Mouse (Mus musculus) heart, postnatal 14 days (tissue): ENCODE data around the gene St3gal3. TPM values are rescaled to one million over a fixed set of nuclear protein-coding genes. Genes with fewer than 3 reads are reported as not detected.
A peak's percentile ranks its signal among the peaks of the same experiment; 100 is the strongest.

Experiments used
- DNase-seq, 2 experiments: peaks; one replicate each; pipeline ENCODE4 v3.0.0; 2021 to 2022
- intact Hi-C: fragments of 180-260 bp; cut with DNase I; formaldehyde crosslinking; loops from one replicate; pipeline ENCODE4 v1.15.1; 2025
- total RNA-seq, 2 experiments: library from RNA; stranded (reverse); gene quantifications; 2 replicates each; pipeline ENCODE4 v1.2.3; 2021

St3gal3 gene
- total RNA-seq, 2 experiments from 2014 or later, result 44.5 to 48.1 TPM

- no peak for DNase-seq
- intact Hi-C loops, result no loop called here
These were observed 104.4 kb downstream of the St3gal3 start for GRCm38 (mm10) chr4:118030330-118030729.

GRCm38 (mm10) chr4:118029892-118030291 lies 104.8 kb downstream of the St3gal3 start:
- intact Hi-C loops, result no loop called here
- no peak for DNase-seq

DNA sequence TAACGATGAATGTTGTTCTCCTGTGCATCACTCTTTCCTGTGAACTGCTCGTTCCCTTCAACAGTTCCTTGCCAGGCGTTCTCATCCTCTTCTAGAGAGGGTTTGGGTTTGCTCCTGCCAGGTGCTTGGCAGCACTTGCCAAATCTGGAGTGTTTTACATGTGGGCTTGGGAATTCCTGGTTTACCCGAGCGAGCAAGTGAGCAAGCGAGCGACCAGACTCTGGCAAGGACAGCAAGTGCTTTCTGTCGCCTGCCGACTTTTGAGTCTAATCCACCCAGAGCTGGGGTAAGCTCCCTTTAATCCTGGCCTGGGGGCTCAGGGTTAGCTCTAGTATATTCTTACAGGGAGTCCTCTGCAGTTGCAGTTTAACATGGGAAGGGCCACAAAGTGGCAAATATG lies 105.7 kb downstream of the St3gal3 start:
- intact Hi-C loops, result no loop called here
- peak in 1 of 2 experiments; percentile 44 for DNase-seq

DNA sequence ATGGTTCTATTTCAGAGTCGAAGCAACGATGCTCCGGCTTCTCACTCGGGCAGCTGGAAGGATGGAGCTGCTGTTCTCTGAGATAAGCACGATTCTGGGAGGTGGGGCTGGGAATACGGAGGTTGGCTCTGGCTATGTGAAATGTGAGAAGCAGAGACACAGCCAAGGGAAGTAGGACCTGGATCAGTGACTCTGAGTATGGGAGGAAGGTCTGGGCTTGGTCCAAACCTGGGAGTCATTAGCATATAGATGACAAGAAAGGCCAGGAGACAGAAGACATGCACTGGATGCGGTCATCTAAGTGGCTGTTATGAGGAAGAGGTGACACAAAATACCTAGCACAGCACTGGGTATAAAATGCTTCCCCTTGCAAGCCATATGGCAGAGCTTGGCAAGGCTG lies 108.8 kb downstream of the St3gal3 start:
- intact Hi-C loops, result no loop called here
- DNase-seq, result no peak

- no peak for DNase-seq
- intact Hi-C loops, result no loop called here
These were observed 109.3 kb downstream of the St3gal3 start for GRCm38 (mm10) chr4:118025381-118025780.

- DNase-seq, result no peak
- intact Hi-C loops, result no loop called here
These were observed 111.9 kb downstream of the St3gal3 start for GRCm38 (mm10) chr4:118022811-118023210.

GRCm38 (mm10) chr4:118022406-118022805 lies 112.3 kb downstream of the St3gal3 start:
- no peak for DNase-seq
- intact Hi-C loops, result no loop called here

GRCm38 (mm10) chr4:118019640-118020039 lies 115.1 kb downstream of the St3gal3 start:
- intact Hi-C loops, result no loop called here
- DNase-seq, result no peak

- DNase-seq, result no peak
- intact Hi-C loops, result no loop called here
These were observed 115.5 kb downstream of the St3gal3 start for GRCm38 (mm10) chr4:118019218-118019617.

DNA sequence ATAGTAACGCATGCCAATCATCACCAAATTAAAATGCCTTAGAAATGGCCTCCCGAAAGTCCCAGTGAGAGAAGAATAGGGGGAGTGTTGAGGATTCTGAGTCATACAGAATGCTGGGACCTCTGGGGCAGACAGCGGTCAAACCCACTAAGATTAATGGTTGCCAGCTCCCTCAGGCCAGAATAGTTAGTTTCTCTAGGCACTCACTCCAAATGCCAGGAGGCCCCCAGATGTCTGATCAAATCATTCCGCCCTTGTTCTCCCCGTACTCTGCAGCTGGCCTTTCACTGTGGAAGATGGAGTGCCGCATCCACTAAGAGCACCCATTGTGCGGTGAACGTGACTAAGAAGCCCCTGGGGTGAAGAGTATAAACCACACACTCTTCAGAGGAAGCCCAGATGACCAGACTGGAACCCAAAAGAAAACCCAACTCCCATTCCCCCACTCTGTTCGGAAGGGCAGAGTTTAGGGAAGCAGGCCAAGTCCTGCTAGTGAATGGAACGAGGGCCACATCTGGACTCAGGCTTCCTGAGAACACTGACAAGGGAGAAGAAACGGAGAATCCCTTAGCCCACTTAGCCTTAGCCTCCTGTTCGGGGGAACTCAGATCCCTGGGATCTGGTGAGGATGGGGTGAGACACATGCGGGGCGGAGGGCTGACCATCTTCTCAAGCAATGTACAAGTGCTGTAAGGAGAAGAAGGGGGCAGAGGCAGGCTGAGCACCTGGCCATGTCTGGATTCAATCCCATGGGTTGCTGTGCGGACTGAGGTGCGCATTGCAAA lies 117.5 kb downstream of the St3gal3 start:
- DNase-seq, result no peak
- intact Hi-C loops, result no loop called here

GRCm38 (mm10) chr4:118016323-118016911 lies 118.3 kb downstream of the St3gal3 start:
- DNase-seq, result no peak
- intact Hi-C loops, result no loop called here

DNA sequence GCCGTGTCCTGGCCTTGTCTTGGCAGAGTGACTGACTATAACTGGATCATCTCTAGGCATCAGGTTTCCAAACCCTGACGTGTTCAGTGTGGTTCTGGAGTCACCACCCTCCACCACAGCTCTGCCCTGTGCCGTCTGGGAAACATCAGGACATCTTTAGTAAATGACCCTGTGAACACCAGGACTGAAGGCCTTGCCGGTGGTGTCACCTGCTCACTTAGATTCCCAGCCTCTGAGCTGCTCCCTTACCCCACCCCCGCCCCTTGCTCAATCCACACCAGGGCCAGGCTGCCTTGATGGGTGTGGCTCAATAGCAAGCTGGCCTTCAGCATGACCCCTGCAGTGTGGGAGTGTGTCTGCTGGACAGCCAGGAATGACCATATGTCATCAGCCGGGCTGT lies 119.1 kb downstream of the St3gal3 start:
- DNase-seq, result no peak
- intact Hi-C loops, result no loop called here

DNA sequence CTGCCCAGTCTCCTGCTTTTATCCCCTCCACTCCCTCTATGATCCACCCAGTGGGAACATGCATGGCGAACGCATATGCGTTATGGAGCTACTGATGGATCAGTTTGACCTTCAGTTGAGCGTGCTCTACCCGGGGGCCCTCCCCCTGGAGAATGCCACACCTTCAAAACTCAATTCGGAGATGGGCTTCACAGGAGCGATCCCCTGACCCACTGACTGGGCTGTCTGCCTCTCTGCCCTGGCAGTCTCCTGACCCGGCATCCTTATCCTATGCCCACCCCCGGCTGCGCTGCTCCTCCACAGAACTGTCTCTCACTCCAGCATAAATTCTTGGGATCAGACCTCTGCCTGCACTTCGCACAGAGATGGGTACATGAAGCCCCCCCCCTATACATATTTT lies 119.6 kb downstream of the St3gal3 start:
- intact Hi-C loops, result no loop called here
- no peak for DNase-seq

DNA sequence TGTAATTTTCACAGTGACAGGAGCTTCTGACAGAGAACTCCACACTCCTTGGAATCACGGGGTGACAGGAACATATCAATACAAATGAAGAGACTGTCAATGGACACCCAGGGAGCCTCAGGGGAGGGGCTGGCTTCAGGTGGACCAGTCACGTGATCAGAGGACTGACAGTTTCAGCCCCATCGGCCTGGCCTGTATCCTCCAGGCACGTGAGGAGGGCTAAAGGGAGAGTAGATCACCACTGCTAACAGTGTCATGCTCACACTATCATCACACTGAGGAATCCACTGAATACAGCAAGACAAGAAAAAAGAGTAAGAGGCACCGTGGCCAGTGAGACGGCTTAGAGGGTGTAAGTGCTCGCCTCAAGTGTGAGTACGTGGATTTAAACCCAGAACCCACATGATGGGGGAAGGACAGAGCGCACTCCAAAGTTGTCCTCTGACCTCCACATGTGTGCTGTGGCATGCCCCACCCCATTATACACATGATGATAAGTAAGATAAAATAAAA lies 124.0 kb downstream of the St3gal3 start:
- DNase-seq, result no peak
- intact Hi-C loops, result no loop called here

GRCm38 (mm10) chr4:118008433-118009033 lies 126.2 kb downstream of the St3gal3 start:
- no peak for DNase-seq
- intact Hi-C loops, result no loop called here

GRCm38 (mm10) chr4:118001355-118001754 lies 133.4 kb downstream of the St3gal3 start:
- intact Hi-C loops, result no loop called here
- no peak for DNase-seq

- DNase-seq, result no peak
- intact Hi-C loops, result no loop called here
These were observed 134.0 kb downstream of the St3gal3 start for GRCm38 (mm10) chr4:118000605-118001208.

GRCm38 (mm10) chr4:117999951-118000350 lies 134.8 kb downstream of the St3gal3 start:
- intact Hi-C loops, result no loop called here
- DNase-seq, result no peak

DNA sequence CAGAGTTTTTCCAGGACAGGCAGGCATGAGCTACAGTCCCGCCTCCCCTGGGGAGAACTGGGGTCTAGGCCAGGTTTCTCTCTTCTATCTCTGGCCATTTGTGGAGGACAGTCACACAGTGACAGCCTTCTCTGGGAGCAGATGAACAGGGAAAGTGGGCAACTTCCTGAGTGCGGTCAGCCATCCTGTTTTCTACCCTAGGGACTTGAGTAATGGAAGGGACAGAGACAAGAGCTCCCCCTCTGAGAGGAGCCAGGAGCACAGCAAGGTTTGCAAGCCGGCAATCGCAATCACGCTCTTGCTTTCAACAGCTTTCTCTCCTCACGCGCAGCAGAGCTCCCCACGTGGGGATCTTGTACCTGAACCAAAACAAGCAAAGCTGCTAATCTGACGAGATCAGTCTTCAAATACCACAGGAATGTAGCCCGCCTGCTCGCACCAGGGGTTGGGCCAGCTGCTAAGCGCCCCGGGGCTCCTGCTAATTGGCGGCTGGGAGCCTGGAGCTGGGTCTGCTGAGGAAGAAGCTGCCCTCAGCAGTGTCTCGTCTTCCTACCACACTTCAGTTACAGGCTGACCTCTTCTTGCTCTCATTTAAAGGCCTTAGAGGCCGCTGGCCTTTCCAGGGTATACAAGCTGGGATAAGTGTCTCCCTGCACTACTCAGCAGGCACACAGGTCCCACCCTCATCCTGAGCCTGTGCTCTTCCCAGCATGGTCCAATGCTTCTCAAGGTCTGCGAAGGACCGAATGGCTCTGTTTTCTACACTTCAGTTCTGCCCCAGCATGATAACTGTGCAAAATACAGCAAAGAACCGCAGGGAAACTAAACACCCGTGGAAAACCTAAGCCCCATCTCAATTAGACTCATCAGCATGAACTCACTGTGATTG lies 137.1 kb downstream of the St3gal3 start:
- intact Hi-C loops, result no loop called here

DNA sequence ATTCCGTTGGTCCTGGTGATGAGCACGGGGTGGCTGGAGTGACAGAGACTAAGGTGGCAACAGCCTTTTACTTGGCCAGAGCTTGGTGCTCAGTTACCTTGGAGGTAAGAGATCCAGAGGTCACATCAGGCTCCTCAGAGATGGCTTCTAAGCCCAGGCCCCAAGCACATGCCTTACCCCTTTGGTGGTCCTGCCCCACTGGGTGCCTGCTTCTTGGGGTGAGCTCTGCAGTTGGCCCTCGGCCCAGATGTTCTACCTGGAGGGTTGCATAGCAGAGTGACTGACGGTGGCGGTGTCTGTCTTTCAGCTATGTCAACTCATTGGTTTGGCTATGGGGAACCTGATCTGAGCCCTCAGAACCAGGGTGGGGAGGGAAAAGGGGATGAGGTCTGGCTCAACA lies 138.0 kb downstream of the St3gal3 start:
- intact Hi-C loops, result no loop called here
- no peak for DNase-seq

More for the DNA sequence above, 137.1 kb downstream of the St3gal3 start:
- DNase-seq, result peak; percentile 48 to 60
